Mouse (Mus musculus) layer of hippocampus, adult 18-20 months (tissue): ENCODE data around the gene Zfp663. TPM values are rescaled to one million over a fixed set of nuclear protein-coding genes. Genes with fewer than 3 reads are reported as not detected.

Source experiments
- DNase-seq, 2 experiments: peaks; one replicate each; pipeline ENCODE4 v3.0.0; 2022; ENCODE audit warnings: low spot score in 2 of 2
- total RNA-seq, 2 experiments: library from RNA; stranded (reverse); gene quantifications; 2 replicates each; pipeline ENCODE4 v1.2.3; 2021

The Zfp663 gene
- total RNA-seq, 2 experiments from 2014 or later, result 0.10 TPM; not detected in 1

GRCm38 (mm10) chr2:165371066-165371465, 2.5 kb upstream of the Zfp663 start:
- DNase-seq, result peak in 1 of 2 experiments; percentile 33

GRCm38 (mm10) chr2:165370348-165370747, 1.8 kb upstream of the Zfp663 start:
- DNase-seq, result no peak

- no peak for DNase-seq
Observed at GRCm38 (mm10) chr2:165367868-165368439, 575 bp downstream of the Zfp663 start.

- no peak for DNase-seq
Observed at GRCm38 (mm10) chr2:165367047-165367520, 1.4 kb downstream of the Zfp663 start.

- DNase-seq, result peak in 1 of 2 experiments; percentile 74
Observed at GRCm38 (mm10) chr2:165364334-165365091, 4.0 kb downstream of the Zfp663 start.

- no peak for DNase-seq
Observed at GRCm38 (mm10) chr2:165363282-165363681, 5.2 kb downstream of the Zfp663 start.

- peak; percentile 26 to 73 for DNase-seq
Observed at GRCm38 (mm10) chr2:165360861-165361260, 7.7 kb downstream of the Zfp663 start.

GRCm38 (mm10) chr2:165351828-165352513, 16.6 kb downstream of the Zfp663 start:
- DNase-seq, result peak; percentile 45 to 81

- peak in 1 of 2 experiments; percentile 57 for DNase-seq
Observed at GRCm38 (mm10) chr2:165349466-165349865, 19.1 kb downstream of the Zfp663 start.

- DNase-seq, result no peak
Observed at GRCm38 (mm10) chr2:165346180-165346579, 22.3 kb downstream of the Zfp663 start.

- DNase-seq, result no peak
Observed at GRCm38 (mm10) chr2:165337191-165337590, 31.3 kb downstream of the Zfp663 start.

GRCm38 (mm10) chr2:165332610-165333210, 35.8 kb downstream of the Zfp663 start:
- DNase-seq, result no peak

GRCm38 (mm10) chr2:165329703-165330102, 38.8 kb downstream of the Zfp663 start:
- no peak for DNase-seq

GRCm38 (mm10) chr2:165328746-165329145, 39.8 kb downstream of the Zfp663 start:
- no peak for DNase-seq

- DNase-seq, result no peak
Observed at GRCm38 (mm10) chr2:165327386-165327785, 41.1 kb downstream of the Zfp663 start.

- DNase-seq, result peak; percentile 98 to 99
Observed at GRCm38 (mm10) chr2:165326304-165327190, 42.0 kb downstream of the Zfp663 start, which contains the start of gene Elmo2. Gene Elmo2, minus strand, starts transcription at chr2:165326479.

- DNase-seq, result no peak
Observed at GRCm38 (mm10) chr2:165325521-165326303, 42.8 kb downstream of the Zfp663 start.

GRCm38 (mm10) chr2:165323928-165324327, 44.6 kb downstream of the Zfp663 start:
- no peak for DNase-seq

- DNase-seq, result no peak
Observed at GRCm38 (mm10) chr2:165323484-165323883, 45.0 kb downstream of the Zfp663 start.
